Mouse (Mus musculus): ENCODE results near the gene Stk35.

DNA sequence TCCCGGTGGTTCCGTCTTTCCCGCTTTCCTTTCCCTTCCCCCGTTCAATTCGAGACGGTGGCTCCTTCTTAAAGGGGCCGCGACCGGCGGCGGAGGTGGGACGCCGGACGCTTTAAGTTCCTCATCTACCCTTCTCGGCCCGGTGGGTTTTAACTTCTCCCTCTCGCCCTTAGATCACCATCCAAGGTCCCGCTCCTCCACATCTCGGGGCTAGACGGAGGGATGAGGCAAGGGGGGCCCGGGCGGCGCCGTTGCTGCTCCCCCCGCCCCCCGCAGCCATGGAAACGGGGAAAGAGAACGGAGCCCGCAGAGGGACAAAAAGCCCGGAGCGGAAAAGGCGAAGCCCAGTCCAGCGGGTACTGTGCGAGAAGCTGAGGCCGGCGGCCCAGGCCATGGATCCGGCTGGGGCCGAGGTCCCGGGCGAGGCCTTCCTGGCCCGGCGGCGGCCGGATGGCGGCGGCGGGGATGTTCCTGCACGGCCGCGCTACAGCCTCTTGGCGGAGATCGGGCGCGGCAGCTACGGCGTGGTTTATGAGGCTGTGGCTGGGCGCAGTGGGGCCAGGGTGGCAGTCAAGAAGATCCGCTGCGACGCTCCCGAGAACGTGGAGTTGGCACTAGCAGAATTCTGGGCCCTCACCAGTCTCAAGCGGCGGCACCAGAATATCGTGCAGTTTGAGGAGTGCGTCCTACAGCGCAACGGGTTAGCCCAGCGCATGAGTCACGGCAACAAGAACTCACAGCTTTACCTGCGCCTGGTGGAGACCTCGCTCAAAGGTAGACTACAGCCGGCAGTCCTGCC is 1.1 kb downstream of the Stk35 start:
- TF ChIP-seq CTCF (IDR thresholded peaks at IDR 0.05; ENCODE audit: borderline replicate concordance, insufficient read depth, low read depth, low read length) (no peak), POLR2A (IDR thresholded peaks at IDR 0.05; ENCODE audit: borderline replicate concordance, insufficient read depth, low read length) (no peak)

All from cerebellum, adult 2 months (tissue).